Mouse (Mus musculus): ENCODE measurements around the gene Ifna4.
A peak's percentile ranks its signal among the peaks of the same experiment; 100 is the strongest.

The Ifna4 gene

GRCm38 (mm10) chr4:88867366-88867925 is 25.8 kb downstream of the Ifna4 start:
- peak; percentile 60 for DNase-seq

DNA sequence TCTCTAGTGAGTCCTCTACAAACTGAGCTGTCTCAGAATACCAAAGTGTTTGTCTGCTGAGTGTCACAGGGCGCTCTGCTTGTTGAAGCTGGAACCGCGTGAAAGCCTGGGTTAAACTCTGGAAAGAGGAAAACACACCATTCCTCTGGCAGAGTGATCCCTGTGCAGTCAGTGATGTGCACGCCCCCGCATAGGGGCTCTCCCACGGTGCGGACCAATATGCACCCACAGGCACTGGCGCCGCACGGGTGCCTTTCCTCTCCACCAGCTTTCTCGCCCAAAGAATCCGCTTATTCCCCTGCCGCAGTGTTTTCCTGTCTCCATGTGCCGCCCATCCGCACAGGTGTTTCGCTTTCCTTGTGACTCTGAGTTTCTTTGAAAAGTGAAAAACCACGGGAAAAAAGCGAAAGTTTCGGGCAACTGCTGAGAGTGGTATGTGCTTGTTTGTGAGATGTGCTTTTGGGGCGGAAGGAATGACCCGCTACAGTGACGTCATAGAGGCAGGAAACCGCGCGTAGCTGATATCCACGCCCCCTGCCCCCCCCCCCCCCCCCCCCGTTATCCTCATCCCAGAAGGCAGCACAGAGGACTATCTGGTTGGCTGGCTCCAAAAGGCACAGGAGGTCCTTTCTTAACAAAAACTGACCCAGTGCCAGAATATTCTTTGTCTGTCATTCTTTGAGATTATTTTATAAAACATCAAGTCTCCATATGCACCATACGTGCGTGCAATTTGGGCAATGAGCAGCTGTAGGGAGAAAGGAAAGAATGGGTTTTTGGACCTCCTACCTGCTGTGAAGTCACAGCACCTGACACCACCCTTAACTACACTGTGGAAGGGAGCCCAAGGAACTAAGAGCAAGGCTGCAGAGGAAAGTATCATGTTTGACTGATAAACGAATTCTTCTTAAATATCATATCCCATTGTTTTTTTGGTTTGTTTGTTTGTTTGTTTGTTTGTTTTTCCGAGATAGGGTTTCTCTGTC is 26.6 kb downstream of the Ifna4 start:
- no peak for DNase-seq

- DNase-seq = peak; percentile 10
Measured at GRCm38 (mm10) chr4:88872691-88873090, 31.0 kb downstream of the Ifna4 start.

GRCm38 (mm10) chr4:88875435-88876095 is 33.9 kb downstream of the Ifna4 start:
- no peak for DNase-seq

DNA sequence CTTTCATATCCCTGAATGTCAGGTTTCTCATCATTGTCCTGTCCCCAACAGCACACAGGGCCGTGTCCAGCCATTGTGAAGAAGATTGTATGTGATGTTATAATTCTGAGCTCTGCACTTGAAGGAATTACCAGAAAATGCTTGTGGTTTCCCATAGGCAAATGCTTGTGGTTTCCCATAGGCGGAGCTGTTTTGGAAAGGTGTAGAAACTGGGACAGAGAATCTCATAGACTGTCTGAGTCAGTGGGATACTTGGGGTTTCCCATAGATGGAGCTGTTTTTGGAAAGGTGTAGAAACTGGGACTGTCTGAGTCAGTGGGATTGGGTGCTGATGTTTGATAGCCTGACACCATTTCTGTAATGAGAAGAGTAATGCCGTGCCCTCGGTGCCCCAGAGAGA is 34.9 kb downstream of the Ifna4 start:
- no peak for DNase-seq

GRCm38 (mm10) chr4:88878246-88878645 is 36.6 kb downstream of the Ifna4 start:
- DNase-seq = no peak

DNA sequence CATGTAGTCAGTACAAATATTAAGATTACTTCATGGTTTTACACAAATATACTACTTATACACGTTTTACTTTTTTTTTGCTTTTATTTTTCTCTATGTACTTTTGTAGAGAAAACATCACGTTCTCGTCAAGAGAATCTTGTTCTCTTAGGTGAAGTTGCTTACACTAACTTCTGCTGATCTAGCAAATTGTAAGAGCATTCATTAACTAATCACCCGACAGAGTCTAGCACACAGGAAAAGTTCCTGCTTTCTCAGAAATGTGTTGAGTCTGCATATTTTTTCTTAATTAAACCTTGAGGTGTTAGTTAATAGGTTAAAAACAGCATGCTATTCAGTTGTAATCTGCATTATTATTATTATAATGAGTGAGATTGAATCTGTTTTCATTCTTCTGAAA is 37.1 kb downstream of the Ifna4 start:
- DNase-seq = no peak

GRCm38 (mm10) chr4:88880101-88880500 is 38.4 kb downstream of the Ifna4 start, which contains the start of gene Ifne:
Gene Ifne, minus strand, starts transcription at chr4:88880201.
- DNase-seq = no peak

- DNase-seq = no peak
Measured at GRCm38 (mm10) chr4:88888236-88888635, 46.6 kb downstream of the Ifna4 start.
